Mouse (Mus musculus): ENCODE results near the gene Gpha2. TPM values are rescaled to one million over a fixed set of nuclear protein-coding genes. Genes with fewer than 3 reads are reported as not detected.

Gpha2 gene
- polyA plus RNA-seq, 1 experiment from 2014 or later, result 0.74 TPM

DNA sequence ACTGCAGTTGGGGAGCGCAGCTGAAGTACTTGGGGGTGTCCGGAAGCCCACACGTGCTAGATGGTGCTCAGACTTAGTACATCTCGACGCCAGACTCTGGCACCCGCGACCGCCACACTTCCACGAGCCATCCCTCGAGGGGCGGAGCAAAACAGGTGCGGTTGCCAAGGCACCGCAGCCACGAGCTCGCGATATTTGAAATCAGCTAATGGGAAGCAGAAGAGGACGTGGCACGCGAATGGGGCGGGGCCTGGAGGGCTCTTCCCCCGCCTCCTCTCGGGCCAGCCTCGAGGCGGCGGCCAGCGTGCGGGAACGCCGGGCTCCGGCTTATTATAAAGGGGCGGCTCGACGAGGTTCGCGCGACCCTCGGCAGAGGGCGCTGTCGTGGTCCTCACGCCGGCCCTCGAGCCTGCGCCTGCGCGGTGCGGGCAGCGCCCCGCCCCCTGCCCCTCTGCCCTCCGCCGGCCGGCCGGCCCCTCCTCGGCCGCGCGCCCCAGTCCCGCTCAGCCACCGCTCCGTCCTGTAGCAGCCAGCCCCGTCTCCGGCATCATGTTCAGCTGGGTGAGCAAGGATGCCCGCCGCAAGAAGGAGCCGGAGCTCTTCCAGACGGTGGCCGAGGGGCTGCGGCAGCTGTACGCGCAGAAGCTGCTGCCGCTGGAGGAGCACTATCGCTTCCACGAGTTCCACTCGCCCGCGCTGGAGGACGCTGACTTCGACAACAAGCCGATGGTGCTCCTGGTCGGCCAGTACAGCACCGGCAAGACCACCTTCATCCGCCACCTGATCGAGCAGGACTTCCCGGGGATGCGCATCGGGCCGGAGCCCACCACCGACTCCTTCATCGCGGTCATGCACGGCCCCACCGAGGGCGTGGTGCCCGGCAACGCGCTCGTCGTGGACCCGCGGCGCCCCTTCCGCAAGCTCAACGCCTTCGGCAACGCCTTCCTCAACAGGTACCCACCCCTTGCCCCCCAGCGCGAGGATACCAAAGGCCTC lies 50.5 kb downstream of the Gpha2 start, which contains the start of gene Ehd1:
Ehd1 (plus strand) TSS at position 300 of the 996 bp plus-strand sequence.
- peaks cover 20% of the 10 kb centered on the region for H3K36me3 ChIP-seq
- peak; percentile 98 for ATAC-seq (ENCODE audit: low FRiP score, low read depth)
- no peaks in the 10 kb centered on the region for H3K9me3 ChIP-seq
- peak within 1 kb of the TSS; percentile 88 for H3K9ac ChIP-seq (replicated peaks)
- peak within 1 kb of the TSS; percentile 78 for H3K27ac ChIP-seq (replicated peaks)
- peak within 1 kb of the TSS; percentile 95 for H3K4me2 ChIP-seq (replicated peaks)
- under 1% methylated on average over 103 of the region's 106 CpGs for WGBS
- no peaks in the 10 kb centered on the region for H3K27me3 ChIP-seq
- H3K4me3 ChIP-seq, result peak within 1 kb of the TSS; percentile 82
- peaks cover 37% of the 10 kb centered on the region for H3K4me1 ChIP-seq

MicroRNA genes within 50 kb of the gene (microRNA counts, 519-probe panel; counts per million panel counts)
- microRNA mmu-miR-192, result not detected

Small RNAs within 50 kb of the gene (microRNA-seq; reads per million reads assigned to microRNA genes)
- gene Mir192 (96.6 reads per million, percentile 50 among the genes with 10 or more reads in this experiment), gene Mir194-2 (106 reads per million, percentile 51 among the genes with 10 or more reads in this experiment)

Other genes starting within 250 kb of the Gpha2 start
- gene Slc22a20, start 240.2 kb upstream of the Gpha2 start, polyA plus RNA-seq (2016; fragmentation: Nextera tagmentation; extraction: Ambion mirVana), result not detected in 2 replicates
- 3.8 and 4.5 TPM in 2 replicates for gene Capn1, start 210.5 kb upstream of the Gpha2 start, polyA plus RNA-seq (2016; fragmentation: Nextera tagmentation; extraction: Ambion mirVana)
- 30.0 and 32.6 TPM in 2 replicates for gene Syvn1, start 179.8 kb upstream of the Gpha2 start, polyA plus RNA-seq (2016; fragmentation: Nextera tagmentation; extraction: Ambion mirVana)
- gene Mrpl49, start 168.6 kb upstream of the Gpha2 start, polyA plus RNA-seq (2016; fragmentation: Nextera tagmentation; extraction: Ambion mirVana), result 75.8 and 76.4 TPM in 2 replicates
- 595 and 628 TPM in 2 replicates for gene Fau, start 168.5 kb upstream of the Gpha2 start, polyA plus RNA-seq (2016; fragmentation: Nextera tagmentation; extraction: Ambion mirVana)
- gene Znhit2, start 165.2 kb upstream of the Gpha2 start, polyA plus RNA-seq (2016; fragmentation: Nextera tagmentation; extraction: Ambion mirVana), result 30.8 and 32.2 TPM in 2 replicates
- gene Tm7sf2, start 158.0 kb upstream of the Gpha2 start, polyA plus RNA-seq (2016; fragmentation: Nextera tagmentation; extraction: Ambion mirVana), result 41.0 and 41.3 TPM in 2 replicates
- 77.0 and 82.2 TPM in 2 replicates for gene Vps51, start 149.1 kb upstream of the Gpha2 start, polyA plus RNA-seq (2016; fragmentation: Nextera tagmentation; extraction: Ambion mirVana)
- gene Tmem262, start 146.3 kb upstream of the Gpha2 start, polyA plus RNA-seq (2016; fragmentation: Nextera tagmentation; extraction: Ambion mirVana), result not detected in 2 replicates
- 2.6 and 3.6 TPM in 2 replicates for gene Gm28374, start 144.1 kb upstream of the Gpha2 start, polyA plus RNA-seq (2016; fragmentation: Nextera tagmentation; extraction: Ambion mirVana)
- gene Zfpl1, start 141.4 kb upstream of the Gpha2 start, polyA plus RNA-seq (2016; fragmentation: Nextera tagmentation; extraction: Ambion mirVana), result 67.1 and 75.1 TPM in 2 replicates
- 41.5 and 42.1 TPM in 2 replicates for gene Cdca5, start 141.4 kb upstream of the Gpha2 start, polyA plus RNA-seq (2016; fragmentation: Nextera tagmentation; extraction: Ambion mirVana)
- 0.77 TPM in 1 of 2 replicates, not detected in the other for gene AC131692.1, start 132.0 kb upstream of the Gpha2 start, polyA plus RNA-seq (2016; fragmentation: Nextera tagmentation; extraction: Ambion mirVana)
- 0.59 and 0.94 TPM in 2 replicates for gene Naaladl1, start 120.6 kb upstream of the Gpha2 start, polyA plus RNA-seq (2016; fragmentation: Nextera tagmentation; extraction: Ambion mirVana)
- gene Sac3d1, start 107.7 kb upstream of the Gpha2 start, polyA plus RNA-seq (2016; fragmentation: Nextera tagmentation; extraction: Ambion mirVana), result 49.7 and 50.8 TPM in 2 replicates
- gene Snx15, start 98.1 kb upstream of the Gpha2 start, polyA plus RNA-seq (2016; fragmentation: Nextera tagmentation; extraction: Ambion mirVana), result 29.7 and 30.5 TPM in 2 replicates
- not detected in 2 replicates for gene Batf2, start 85.4 kb upstream of the Gpha2 start, polyA plus RNA-seq (2016; fragmentation: Nextera tagmentation; extraction: Ambion mirVana)
- 90.9 and 96.1 TPM in 2 replicates for gene Arl2, start 84.8 kb upstream of the Gpha2 start, polyA plus RNA-seq (2016; fragmentation: Nextera tagmentation; extraction: Ambion mirVana)
- gene Majin, start 42.0 kb upstream of the Gpha2 start, polyA plus RNA-seq (2016; fragmentation: Nextera tagmentation; extraction: Ambion mirVana), result not detected in 2 replicates
- 61.3 and 66.1 TPM in 2 replicates for gene Ppp2r5b, start 9.5 kb downstream of the Gpha2 start, polyA plus RNA-seq (2016; fragmentation: Nextera tagmentation; extraction: Ambion mirVana)
- 13.6 and 14.2 TPM in 2 replicates for gene Atg2a, start 15.3 kb downstream of the Gpha2 start, polyA plus RNA-seq (2016; fragmentation: Nextera tagmentation; extraction: Ambion mirVana)
- gene Ehd1, start 50.3 kb downstream of the Gpha2 start, polyA plus RNA-seq (2016; fragmentation: Nextera tagmentation; extraction: Ambion mirVana), result 90.8 and 96.9 TPM in 2 replicates
- 0.29 and 0.37 TPM in 2 replicates for gene Cdc42bpg, start 80.1 kb downstream of the Gpha2 start, polyA plus RNA-seq (2016; fragmentation: Nextera tagmentation; extraction: Ambion mirVana)
- 99.0 and 103 TPM in 2 replicates for gene Men1, start 108.6 kb downstream of the Gpha2 start, polyA plus RNA-seq (2016; fragmentation: Nextera tagmentation; extraction: Ambion mirVana)
- 14.6 and 14.7 TPM in 2 replicates for gene Map4k2, start 114.8 kb downstream of the Gpha2 start, polyA plus RNA-seq (2016; fragmentation: Nextera tagmentation; extraction: Ambion mirVana)
- 193 and 205 TPM in 2 replicates for gene Sf1, start 137.3 kb downstream of the Gpha2 start, polyA plus RNA-seq (2016; fragmentation: Nextera tagmentation; extraction: Ambion mirVana)
- 2.3 and 2.7 TPM in 2 replicates for gene Pygm, start 158.0 kb downstream of the Gpha2 start, polyA plus RNA-seq (2016; fragmentation: Nextera tagmentation; extraction: Ambion mirVana)
- 21.5 and 21.6 TPM in 2 replicates for gene Rasgrp2, start 173.0 kb downstream of the Gpha2 start, polyA plus RNA-seq (2016; fragmentation: Nextera tagmentation; extraction: Ambion mirVana)
- 16.0 and 22.5 TPM in 2 replicates for gene Nrxn2, start 192.4 kb downstream of the Gpha2 start, polyA plus RNA-seq (2016; fragmentation: Nextera tagmentation; extraction: Ambion mirVana)